Mouse (Mus musculus) monocyte, adult 2 months (primary cell): ENCODE data around the gene Srrm3.

Experiments used
- DNase-seq, 2 experiments: peaks; one replicate each; pipeline ENCODE4 v3.0.0; 2022; ENCODE audit warnings: low spot score in 2 of 2, low read depth in 1 of 2

Srrm3 gene

GRCm38 (mm10) chr5:135868653-135869052 lies 62.0 kb downstream of the Srrm3 start:
- DNase-seq: no peak

GRCm38 (mm10) chr5:135869661-135870423 lies 63.2 kb downstream of the Srrm3 start:
- DNase-seq: no peak

- DNase-seq: no peak
Observed at GRCm38 (mm10) chr5:135870505-135870904, 63.8 kb downstream of the Srrm3 start.

- DNase-seq: no peak
Observed at GRCm38 (mm10) chr5:135872996-135873395, 66.3 kb downstream of the Srrm3 start.

GRCm38 (mm10) chr5:135873753-135874152 lies 67.1 kb downstream of the Srrm3 start:
- no peak for DNase-seq

GRCm38 (mm10) chr5:135877180-135877579 lies 70.5 kb downstream of the Srrm3 start:
- no peak for DNase-seq

- no peak for DNase-seq
Observed at GRCm38 (mm10) chr5:135877831-135878231, 71.1 kb downstream of the Srrm3 start.

- DNase-seq: no peak
Observed at GRCm38 (mm10) chr5:135879449-135880158, 72.9 kb downstream of the Srrm3 start.

- DNase-seq: no peak
Observed at GRCm38 (mm10) chr5:135884641-135885040, 78.0 kb downstream of the Srrm3 start.

GRCm38 (mm10) chr5:135887675-135888102 lies 81.0 kb downstream of the Srrm3 start, which contains the start of gene Hspb1:
TSS of gene Hspb1 (plus strand) at chr5:135887919.
- no peak for DNase-seq

GRCm38 (mm10) chr5:135888405-135889215 lies 81.9 kb downstream of the Srrm3 start:
- DNase-seq: no peak

- DNase-seq: no peak
Observed at GRCm38 (mm10) chr5:135890323-135890722, 83.6 kb downstream of the Srrm3 start.

- no peak for DNase-seq
Observed at GRCm38 (mm10) chr5:135890920-135891319, 84.2 kb downstream of the Srrm3 start.

GRCm38 (mm10) chr5:135892589-135893351 lies 86.1 kb downstream of the Srrm3 start:
- DNase-seq: no peak

- DNase-seq: no peak
Observed at GRCm38 (mm10) chr5:135894958-135895357, 88.3 kb downstream of the Srrm3 start.

- DNase-seq: no peak
Observed at GRCm38 (mm10) chr5:135898028-135898427, 91.3 kb downstream of the Srrm3 start.

GRCm38 (mm10) chr5:135898995-135899394 lies 92.3 kb downstream of the Srrm3 start:
- DNase-seq: no peak

GRCm38 (mm10) chr5:135899833-135900232 lies 93.1 kb downstream of the Srrm3 start:
- DNase-seq: no peak

GRCm38 (mm10) chr5:135900701-135901100 lies 94.0 kb downstream of the Srrm3 start:
- DNase-seq: no peak

- no peak for DNase-seq
Observed at GRCm38 (mm10) chr5:135901354-135902095, 94.8 kb downstream of the Srrm3 start.
